Mouse (Mus musculus): ENCODE results near the gene Cask. TPM values are rescaled to one million over a fixed set of nuclear protein-coding genes. Genes with fewer than 3 reads are reported as not detected.
"Not testable (repeated sequence)": the region's sequence is repeated elsewhere in the genome, so short reads cannot be mapped to it uniquely, and the experiment has no call there.

Gene Cask
- polyA plus RNA-seq, 1 experiment = 34.7 TPM

DNA sequence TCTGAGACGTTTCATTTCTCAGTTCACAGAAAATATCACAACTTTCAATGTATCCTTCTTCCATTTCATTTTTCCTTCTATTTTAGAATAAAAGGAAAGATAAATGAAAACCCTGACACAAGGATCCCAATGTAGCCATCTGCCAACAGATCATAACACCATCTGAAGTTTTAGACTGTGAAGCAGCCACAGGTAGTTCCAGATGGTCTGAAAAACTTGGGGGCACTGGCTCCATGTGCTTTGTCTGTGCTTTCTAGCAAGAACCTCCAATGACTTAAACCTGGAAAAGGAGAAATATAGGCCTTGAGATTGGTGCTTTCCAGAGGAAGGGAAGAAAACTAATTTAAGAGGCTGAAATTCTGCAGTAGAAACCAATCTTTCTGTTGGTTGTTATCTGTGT lies 28.4 kb downstream of the Cask start:
- H3K27me3 ChIP-seq (ENCODE audit: control insufficient read depth, insufficient read depth, low read length, poor library complexity, severe bottlenecking) = no peaks in the 10 kb centered on the region
- no peaks in the 10 kb centered on the region for H3K9me3 ChIP-seq (replicated peaks; ENCODE audit: control insufficient read depth, insufficient read depth, low read length, poor library complexity, severe bottlenecking)
- no peak overlapping the region for H3K27ac ChIP-seq (ENCODE audit: insufficient read depth, low read length)
- H3K9ac ChIP-seq (ENCODE audit: low read depth, poor library complexity, severe bottlenecking) = no peak overlapping the region
- H3K4me3 ChIP-seq (ENCODE audit: low read depth, low read length) = no peak overlapping the region
- no peaks in the 10 kb centered on the region for H3K36me3 ChIP-seq (ENCODE audit: control insufficient read depth, insufficient read depth, low read length, poor library complexity, severe bottlenecking)
- TF ChIP-seq POLR2A (IDR thresholded peaks at IDR 0.05; ENCODE audit: insufficient read depth, low read length) (no peak), CTCF (IDR thresholded peaks at IDR 0.05; ENCODE audit: low read depth, low read length) (no peak), EP300 (IDR thresholded peaks at IDR 0.05; ENCODE audit: insufficient read depth, low read depth, low read length) (no peak)
- H3K4me1 ChIP-seq (ENCODE audit: control insufficient read depth, insufficient read depth, low read length) = no peaks in the 10 kb centered on the region

DNA sequence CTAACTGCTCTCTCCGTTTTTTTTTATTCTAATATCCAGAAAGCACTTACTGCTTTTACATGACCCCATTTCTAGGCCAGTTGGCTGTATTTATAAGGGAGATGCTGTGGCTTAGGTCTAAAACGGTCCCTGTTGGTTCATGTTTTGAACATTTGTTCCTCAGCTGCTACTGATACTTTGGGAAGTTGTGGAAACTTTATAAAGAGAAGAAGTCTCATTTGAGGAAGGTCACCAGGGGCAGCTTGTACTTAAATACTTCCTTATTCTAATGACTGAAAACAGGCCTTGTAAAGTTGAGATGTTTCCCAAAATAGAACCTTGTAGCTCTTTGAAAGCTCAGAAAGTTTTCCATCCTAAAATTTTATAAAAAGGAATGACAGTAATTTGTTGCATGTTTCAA lies 52.4 kb downstream of the Cask start:
- H3K27me3 ChIP-seq (ENCODE audit: control insufficient read depth, insufficient read depth, low read length, poor library complexity, severe bottlenecking) = no peaks in the 10 kb centered on the region

DNA sequence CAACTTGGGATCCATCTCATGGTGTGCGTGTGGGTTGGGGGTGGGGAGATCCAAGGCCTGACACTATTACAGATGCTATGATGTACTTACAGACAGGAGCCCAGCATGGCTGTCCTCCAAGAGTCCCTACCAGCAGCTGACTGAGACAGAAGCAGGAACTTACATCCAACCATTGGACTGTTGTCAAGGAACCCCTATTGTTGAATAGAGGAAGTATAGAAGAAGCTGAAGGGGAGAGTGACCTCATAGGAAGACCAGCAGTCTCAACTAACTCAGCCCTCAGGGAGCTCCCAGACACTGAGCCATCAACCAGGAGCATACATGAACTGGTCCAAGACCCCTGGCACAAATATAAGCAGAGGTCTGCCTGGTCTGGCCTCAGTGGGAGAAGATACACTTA lies 85.5 kb downstream of the Cask start:
- no peaks in the 10 kb centered on the region for H3K9me3 ChIP-seq (replicated peaks; ENCODE audit: control insufficient read depth, insufficient read depth, low read length, poor library complexity, severe bottlenecking)
- no peaks in the 10 kb centered on the region for H3K36me3 ChIP-seq (ENCODE audit: control insufficient read depth, insufficient read depth, low read length, poor library complexity, severe bottlenecking)
- TF ChIP-seq EP300 (IDR thresholded peaks at IDR 0.05; ENCODE audit: insufficient read depth, low read depth, low read length) = no peak
- TF ChIP-seq POLR2A (IDR thresholded peaks at IDR 0.05; ENCODE audit: insufficient read depth, low read length) = no peak
- no peak for TF ChIP-seq CTCF (IDR thresholded peaks at IDR 0.05; ENCODE audit: low read depth, low read length)
- H3K9ac ChIP-seq (ENCODE audit: low read depth, poor library complexity, severe bottlenecking) = no peak overlapping the region
- H3K4me3 ChIP-seq (ENCODE audit: low read depth, low read length) = no peak overlapping the region
- no peak overlapping the region for H3K27ac ChIP-seq (ENCODE audit: insufficient read depth, low read length)
- H3K27me3 ChIP-seq (ENCODE audit: control insufficient read depth, insufficient read depth, low read length, poor library complexity, severe bottlenecking) = no peaks in the 10 kb centered on the region
- no peaks in the 10 kb centered on the region for H3K4me1 ChIP-seq (ENCODE audit: control insufficient read depth, insufficient read depth, low read length)

More for the DNA sequence above, 52.4 kb downstream of the Cask start:
- Histone ChIP-seq H3K9me3 (replicated peaks; ENCODE audit: control insufficient read depth, insufficient read depth, low read length, poor library complexity, severe bottlenecking) (no peaks in the 10 kb centered on the region), H3K4me1 (ENCODE audit: control insufficient read depth, insufficient read depth, low read length) (no peaks in the 10 kb centered on the region), H3K9ac (ENCODE audit: low read depth, poor library complexity, severe bottlenecking) (no peak overlapping the region), H3K27ac (ENCODE audit: insufficient read depth, low read length) (no peak overlapping the region), H3K36me3 (ENCODE audit: control insufficient read depth, insufficient read depth, low read length, poor library complexity, severe bottlenecking) (no peaks in the 10 kb centered on the region), H3K4me3 (ENCODE audit: low read depth, low read length) (no peak overlapping the region)
- no peak for TF ChIP-seq POLR2A (IDR thresholded peaks at IDR 0.05; ENCODE audit: insufficient read depth, low read length)
- no peak for TF ChIP-seq EP300 (IDR thresholded peaks at IDR 0.05; ENCODE audit: insufficient read depth, low read depth, low read length)
- TF ChIP-seq CTCF (IDR thresholded peaks at IDR 0.05; ENCODE audit: low read depth, low read length) = no peak

DNA sequence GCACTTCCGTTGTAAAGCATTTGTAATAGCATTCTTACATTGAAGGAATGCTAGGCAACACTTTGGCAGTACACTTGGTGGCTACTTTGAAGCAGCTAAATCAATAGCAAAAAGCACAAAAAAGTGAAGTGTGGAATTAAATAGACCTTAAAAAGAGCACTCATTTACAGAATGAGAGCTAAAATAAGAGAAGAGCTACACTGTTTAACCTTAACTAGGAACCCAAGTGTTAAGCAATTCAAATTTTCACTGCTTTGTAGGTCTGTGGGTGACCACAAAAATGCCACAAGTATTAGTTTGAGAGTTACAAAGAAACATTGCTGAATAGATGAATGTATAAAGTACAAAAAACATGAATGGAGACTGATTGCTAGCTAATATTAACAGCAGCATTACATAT lies 86.1 kb downstream of the Cask start:
- no peaks in the 10 kb centered on the region for H3K9me3 ChIP-seq (replicated peaks; ENCODE audit: control insufficient read depth, insufficient read depth, low read length, poor library complexity, severe bottlenecking)
- no peak overlapping the region for H3K27ac ChIP-seq (ENCODE audit: insufficient read depth, low read length)
- TF ChIP-seq CTCF (IDR thresholded peaks at IDR 0.05; ENCODE audit: low read depth, low read length) = no peak
- no peak for TF ChIP-seq POLR2A (IDR thresholded peaks at IDR 0.05; ENCODE audit: insufficient read depth, low read length)
- no peak for TF ChIP-seq EP300 (IDR thresholded peaks at IDR 0.05; ENCODE audit: insufficient read depth, low read depth, low read length)
- H3K27me3 ChIP-seq (ENCODE audit: control insufficient read depth, insufficient read depth, low read length, poor library complexity, severe bottlenecking) = no peaks in the 10 kb centered on the region
- no peak overlapping the region for H3K4me3 ChIP-seq (ENCODE audit: low read depth, low read length)
- H3K4me1 ChIP-seq (ENCODE audit: control insufficient read depth, insufficient read depth, low read length) = no peaks in the 10 kb centered on the region
- no peaks in the 10 kb centered on the region for H3K36me3 ChIP-seq (ENCODE audit: control insufficient read depth, insufficient read depth, low read length, poor library complexity, severe bottlenecking)
- no peak overlapping the region for H3K9ac ChIP-seq (ENCODE audit: low read depth, poor library complexity, severe bottlenecking)

DNA sequence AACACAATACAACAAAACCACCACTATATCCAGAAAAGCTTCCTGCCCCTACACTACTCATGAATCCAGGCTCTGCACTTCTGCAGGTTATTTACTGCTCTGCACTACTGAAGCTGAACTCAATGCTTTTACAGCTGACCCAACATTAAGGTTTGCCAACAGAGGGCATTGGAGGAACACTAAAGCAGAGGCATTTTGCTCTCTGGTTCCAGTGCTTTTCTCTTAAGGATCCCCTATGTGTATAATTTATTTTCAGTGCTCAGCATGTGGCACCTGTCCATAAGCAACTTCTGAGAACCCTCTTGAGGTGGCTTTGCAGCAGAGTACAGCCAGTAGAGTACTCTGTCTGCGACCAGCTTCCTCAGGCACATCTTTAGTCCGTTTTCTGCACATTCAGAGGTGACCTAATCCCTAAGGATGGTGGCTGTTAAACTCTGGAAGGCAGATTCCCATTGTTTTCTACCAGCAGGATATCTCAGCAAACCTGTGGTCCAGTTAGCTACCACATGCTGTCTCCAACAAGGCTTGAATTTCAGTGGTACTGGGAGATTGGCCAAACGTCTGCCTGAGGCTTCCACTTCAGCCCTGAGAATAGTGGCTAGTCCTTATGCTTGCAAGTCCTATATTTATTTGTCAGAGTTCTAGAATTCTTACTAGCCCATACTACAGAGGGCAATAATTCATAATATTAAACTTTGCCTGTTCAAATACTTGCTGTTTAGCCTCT lies 93.7 kb downstream of the Cask start:
- TF ChIP-seq POLR2A (IDR thresholded peaks at IDR 0.05; ENCODE audit: insufficient read depth, low read length) = no peak
- TF ChIP-seq CTCF (IDR thresholded peaks at IDR 0.05; ENCODE audit: low read depth, low read length) = no peak
- TF ChIP-seq EP300 (IDR thresholded peaks at IDR 0.05; ENCODE audit: insufficient read depth, low read depth, low read length) = no peak

DNA sequence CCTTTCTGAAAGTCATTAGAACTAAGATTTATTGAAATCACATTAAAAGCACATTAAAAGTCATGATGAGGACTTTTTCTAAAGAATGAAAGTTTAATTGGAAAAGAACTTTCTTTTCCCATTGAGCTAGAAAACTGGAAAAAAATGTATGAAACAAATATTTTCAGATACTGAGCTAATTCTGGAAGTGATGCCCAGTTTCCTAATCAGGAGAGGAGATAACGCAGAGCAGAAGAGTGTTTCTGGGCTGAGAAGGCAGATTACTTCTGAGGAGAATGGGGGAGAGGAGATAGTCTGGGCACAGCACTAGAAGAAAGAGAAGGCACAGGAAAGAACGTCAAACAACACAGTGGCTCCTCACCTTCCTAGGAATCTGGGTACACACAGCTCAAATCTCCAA lies 110.1 kb downstream of the Cask start:
- no peak overlapping the region for H3K9ac ChIP-seq (ENCODE audit: low read depth, poor library complexity, severe bottlenecking)
- H3K4me3 ChIP-seq (ENCODE audit: low read depth, low read length) = no peak overlapping the region
- no peaks in the 10 kb centered on the region for H3K4me1 ChIP-seq (ENCODE audit: control insufficient read depth, insufficient read depth, low read length)
- H3K27ac ChIP-seq (ENCODE audit: insufficient read depth, low read length) = no peak overlapping the region
- no peaks in the 10 kb centered on the region for H3K9me3 ChIP-seq (replicated peaks; ENCODE audit: control insufficient read depth, insufficient read depth, low read length, poor library complexity, severe bottlenecking)
- TF ChIP-seq CTCF (IDR thresholded peaks at IDR 0.05; ENCODE audit: low read depth, low read length) = no peak
- no peak for TF ChIP-seq EP300 (IDR thresholded peaks at IDR 0.05; ENCODE audit: insufficient read depth, low read depth, low read length)
- no peak for TF ChIP-seq POLR2A (IDR thresholded peaks at IDR 0.05; ENCODE audit: insufficient read depth, low read length)
- no peaks in the 10 kb centered on the region for H3K36me3 ChIP-seq (ENCODE audit: control insufficient read depth, insufficient read depth, low read length, poor library complexity, severe bottlenecking)
- no peaks in the 10 kb centered on the region for H3K27me3 ChIP-seq (ENCODE audit: control insufficient read depth, insufficient read depth, low read length, poor library complexity, severe bottlenecking)

More for the DNA sequence above, 93.7 kb downstream of the Cask start:
- Histone ChIP-seq H3K27me3 (ENCODE audit: control insufficient read depth, insufficient read depth, low read length, poor library complexity, severe bottlenecking) (no peaks in the 10 kb centered on the region), H3K36me3 (ENCODE audit: control insufficient read depth, insufficient read depth, low read length, poor library complexity, severe bottlenecking) (no peaks in the 10 kb centered on the region), H3K9me3 (replicated peaks; ENCODE audit: control insufficient read depth, insufficient read depth, low read length, poor library complexity, severe bottlenecking) (no peaks in the 10 kb centered on the region), H3K4me3 (ENCODE audit: low read depth, low read length) (no peak overlapping the region), H3K9ac (ENCODE audit: low read depth, poor library complexity, severe bottlenecking) (no peak overlapping the region), H3K27ac (ENCODE audit: insufficient read depth, low read length) (no peak overlapping the region), H3K4me1 (ENCODE audit: control insufficient read depth, insufficient read depth, low read length) (no peaks in the 10 kb centered on the region)

DNA sequence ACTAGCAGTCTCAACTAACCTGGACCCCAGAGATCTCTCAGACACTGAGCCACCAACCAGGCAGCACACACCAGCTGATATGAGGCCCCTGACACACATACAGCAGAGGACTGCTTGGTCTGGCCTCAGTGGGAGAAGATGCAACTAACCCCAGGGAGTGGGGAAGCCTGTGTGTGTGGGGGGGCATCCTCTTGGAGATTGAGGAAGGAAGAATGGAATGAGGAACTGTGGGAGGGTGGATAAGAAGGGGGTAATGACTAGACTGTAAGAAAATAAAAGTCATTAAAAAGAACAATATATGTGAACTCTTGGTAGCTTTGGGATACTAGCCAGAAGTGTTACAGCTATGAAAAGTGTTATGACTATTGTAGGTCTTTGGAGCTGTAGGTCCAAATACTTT lies 120.4 kb downstream of the Cask start:
- not testable (repeated sequence) for H3K4me3 ChIP-seq (ENCODE audit: low read depth, low read length); H3K27me3 ChIP-seq (ENCODE audit: control insufficient read depth, insufficient read depth, low read length, poor library complexity, severe bottlenecking); H3K36me3 ChIP-seq (ENCODE audit: control insufficient read depth, insufficient read depth, low read length, poor library complexity, severe bottlenecking); H3K9ac ChIP-seq (ENCODE audit: low read depth, poor library complexity, severe bottlenecking); H3K9me3 ChIP-seq (replicated peaks; ENCODE audit: control insufficient read depth, insufficient read depth, low read length, poor library complexity, severe bottlenecking); H3K4me1 ChIP-seq (ENCODE audit: control insufficient read depth, insufficient read depth, low read length); H3K27ac ChIP-seq (ENCODE audit: insufficient read depth, low read length)
